Mouse (Mus musculus): ENCODE measurements at regions not wholly inside any gene's neighbourhood (a gene's known extent, or its start where the extent isn't known, plus 50 kb on each side); places are given as distances from the start of the nearest gene placed in this dataset.

DNA sequence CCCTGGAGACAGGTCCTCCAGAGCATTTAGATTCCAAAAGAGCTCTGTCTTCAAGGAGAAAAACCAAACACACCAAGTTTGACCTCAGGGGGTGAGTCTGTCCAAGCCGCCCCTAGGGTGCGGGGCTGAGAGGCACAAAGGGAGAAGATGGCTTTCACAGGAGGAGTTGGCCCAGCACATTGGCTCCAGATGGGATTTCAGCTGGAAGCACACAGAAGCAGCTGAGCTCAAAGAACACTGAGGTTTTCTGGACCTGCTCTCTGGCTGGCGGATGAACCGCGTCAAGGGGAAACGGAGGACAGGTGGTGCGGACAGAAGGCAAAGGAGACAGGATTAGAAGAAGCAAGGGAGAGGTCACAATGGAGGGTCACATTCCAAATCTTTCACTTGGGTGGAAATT, 466.9 kb downstream of the Prss52 start:
- TF ChIP-seq CTCF (IDR thresholded peaks at IDR 0.05; ENCODE audit: control insufficient read depth, insufficient read depth, insufficient replicate concordance, low read depth, low read length) (no peak), POLR2A (IDR thresholded peaks at IDR 0.05; ENCODE audit: control insufficient read depth, low read depth, low read length) (no peak)

Measured in testis, adult 2 months (tissue).